Mouse (Mus musculus) stomach, embryonic 14.5 days (tissue): ENCODE measurements around the gene Cldn6. TPM values are rescaled to one million over a fixed set of nuclear protein-coding genes. Genes with fewer than 3 reads are reported as not detected.

Source experiments
- ATAC-seq: fragments of 200-750 bp; cut with Nextera tagmentation; 2 replicates; pipeline ENCODE4 v1.8.0; 2017; ENCODE audit warnings: low read depth, moderate TSS enrichment; ENCODE audit not compliant: insufficient number of reproducible peaks, insufficient read depth, low FRiP score
- H3K27ac ChIP-seq: fragments of 300-500 bp; sonication (generic); 2 replicates; pipeline ENCODE4 v1.5.1; 2014; ENCODE audit warnings: mild to moderate bottlenecking, low read length, moderate library complexity, mixed read lengths
- H3K27me3 ChIP-seq: fragments of 300-500 bp; sonication (generic); 2 replicates; pipeline ENCODE4 v1.6.1; 2014; ENCODE audit warnings: low read length, control low read depth, mixed read lengths; ENCODE audit not compliant: control insufficient read depth, insufficient read depth
- H3K36me3 ChIP-seq: fragments of 300-500 bp; sonication (generic); 2 replicates; pipeline ENCODE4 v1.6.1; 2014; ENCODE audit warnings: mild to moderate bottlenecking, control low read depth, low read length, moderate library complexity, mixed read lengths; ENCODE audit not compliant: control insufficient read depth, insufficient read depth
- H3K4me1 ChIP-seq: fragments of 300-500 bp; sonication (generic); 2 replicates; pipeline ENCODE4 v1.6.1; 2014; ENCODE audit warnings: low read length, control low read depth, mixed read lengths; ENCODE audit not compliant: control insufficient read depth, insufficient read depth
- H3K4me2 ChIP-seq: fragments of 300-500 bp; sonication (generic); replicated peaks from 2 replicates; pipeline ENCODE4 v1.6.1; 2014; ENCODE audit warnings: low read depth, low read length, control low read depth
- H3K4me3 ChIP-seq: fragments of 300-500 bp; sonication (generic); 2 replicates; pipeline ENCODE4 v1.5.1; 2014; ENCODE audit warnings: low read depth, low read length, control low read depth
- H3K9ac ChIP-seq: fragments of 300-500 bp; sonication (generic); replicated peaks from 2 replicates; pipeline ENCODE4 v1.6.1; 2014; ENCODE audit warnings: low read depth, mild to moderate bottlenecking, control low read depth, low read length, moderate library complexity, mixed read lengths
- H3K9me3 ChIP-seq: fragments of 300-500 bp; sonication (generic); 2 replicates; pipeline ENCODE4 v1.6.1; 2016; ENCODE audit warnings: low read depth, low read length, control low read depth; ENCODE audit not compliant: control insufficient read depth
- WGBS: fragments of 180-500 bp; shearing (Covaris S2); extraction: QIAGEN DNeasy Blood & Tissue Kit; methylation state at CpG from one replicate; pipeline ENCODE4 v1.1.7; 2014; 5-methylcytosine and 5-hydroxymethylcytosine counted together
- polyA plus RNA-seq: library from polyadenylated mRNA; unstranded; fragments of >200 nt; fragmentation: Nextera tagmentation; extraction: Ambion mirVana; gene quantifications from 2 replicates; pipeline ENCODE4 v1.2.1, GENCODE M21; 2014

Cldn6 gene
- polyA plus RNA-seq, 1 experiment from 2014 or later = 149 TPM

DNA sequence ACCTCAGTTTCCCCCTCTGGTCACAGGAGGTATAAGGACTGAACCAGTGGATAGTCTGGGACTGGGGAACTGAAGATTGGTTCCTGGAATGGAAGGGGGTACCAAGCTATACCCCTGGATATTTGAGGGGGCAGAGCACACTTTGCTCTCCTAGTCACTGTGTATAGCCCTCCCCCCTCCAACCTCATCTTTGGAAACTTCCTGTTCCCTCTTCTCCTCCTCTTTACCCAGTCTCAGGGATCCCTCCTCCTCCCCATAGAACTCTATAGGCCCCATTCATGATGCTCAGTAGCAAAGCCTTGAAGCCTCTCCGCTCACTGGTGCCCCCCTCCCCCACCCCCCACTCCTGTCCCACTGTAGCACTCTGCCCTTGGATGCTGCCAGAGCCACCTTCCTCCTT, 40.4 kb downstream of the Cldn6 start:
- Histone ChIP-seq H3K27me3 (no peaks in the 10 kb centered on the region), H3K9me3 (no peaks in the 10 kb centered on the region), H3K9ac (no peak overlapping the region), H3K4me1 (no peaks in the 10 kb centered on the region), H3K4me3 (no peak overlapping the region), H3K36me3 (no peaks in the 10 kb centered on the region), H3K4me2 (no peak overlapping the region), H3K27ac (no peak overlapping the region)
- no peak for ATAC-seq
- 20% methylated on average over 1 of the region's 1 CpGs for WGBS

DNA sequence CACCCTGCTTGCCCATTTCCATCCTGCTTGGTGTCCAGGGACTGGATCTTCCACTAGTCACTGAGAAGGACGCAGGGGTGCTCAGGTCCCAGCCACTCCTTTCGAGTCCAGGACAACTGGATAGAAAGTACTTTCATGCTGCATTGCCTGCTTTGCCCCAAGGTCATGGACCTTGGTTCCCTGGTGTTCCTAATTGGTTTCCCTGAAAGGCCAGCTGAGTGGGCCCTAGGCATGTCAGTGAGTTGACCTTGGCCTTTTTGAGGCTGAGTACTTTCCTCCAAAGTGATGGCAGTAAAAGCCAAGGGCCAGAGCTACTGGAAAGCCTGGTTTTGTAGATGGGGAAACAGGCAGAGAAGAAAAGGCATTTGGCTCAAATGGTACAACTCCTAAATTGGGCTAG, 42.8 kb downstream of the Cldn6 start:
- no peak overlapping the region for H3K9ac ChIP-seq
- no peak overlapping the region for H3K27ac ChIP-seq
- no peaks in the 10 kb centered on the region for H3K4me1 ChIP-seq
- no peaks in the 10 kb centered on the region for H3K9me3 ChIP-seq
- WGBS = 92% methylated on average over 2 of the region's 2 CpGs
- H3K4me3 ChIP-seq = no peak overlapping the region
- H3K4me2 ChIP-seq = no peak overlapping the region
- ATAC-seq = no peak
- H3K36me3 ChIP-seq = no peaks in the 10 kb centered on the region
- no peaks in the 10 kb centered on the region for H3K27me3 ChIP-seq

DNA sequence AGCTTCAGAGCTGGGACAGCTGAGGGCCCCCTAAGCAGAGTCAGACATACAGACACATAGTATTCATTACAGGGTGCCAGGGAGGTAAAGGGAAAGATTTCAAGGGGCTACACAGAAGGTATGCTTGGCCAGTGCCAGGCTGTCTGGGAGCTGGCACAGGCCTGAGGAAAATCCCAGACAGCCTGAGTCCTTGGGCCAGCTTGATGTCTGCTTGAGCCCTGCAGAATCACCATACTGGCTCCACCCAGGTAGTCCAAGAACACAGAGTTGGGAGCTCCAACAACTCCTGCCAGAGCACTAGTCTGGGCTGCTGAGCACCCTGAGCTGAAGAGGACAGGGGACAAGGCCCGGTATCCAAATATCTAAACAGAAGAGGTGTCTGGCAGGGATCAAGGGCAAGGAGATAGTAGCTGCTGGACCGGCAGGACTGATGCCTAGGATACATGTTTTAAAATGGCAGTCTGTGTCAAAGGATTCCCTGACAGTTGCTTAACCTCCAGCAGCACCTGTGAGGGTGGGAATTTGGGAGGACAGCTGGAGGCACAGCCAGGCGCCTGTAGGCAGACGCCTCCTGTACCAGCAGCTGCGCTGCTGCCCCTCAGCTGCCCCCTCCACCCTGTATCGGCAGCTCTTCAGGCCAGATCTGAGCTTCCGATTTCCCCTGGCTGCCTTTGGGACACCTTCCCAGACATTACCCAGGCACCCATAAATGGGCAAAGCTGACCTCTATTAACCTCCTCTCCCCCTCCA, 43.5 kb downstream of the Cldn6 start, which contains the start of gene 1520401A03Rik:
TSS of gene 1520401A03Rik (minus strand) at position 408 of the 750 bp plus-strand sequence.
- Histone ChIP-seq H3K4me3 (no peak within 1 kb of the TSS), H3K36me3 (no peaks in the 10 kb centered on the region), H3K4me2 (no peak within 1 kb of the TSS), H3K9ac (no peak within 1 kb of the TSS), H3K9me3 (no peaks in the 10 kb centered on the region), H3K27ac (no peak within 1 kb of the TSS), H3K27me3 (no peaks in the 10 kb centered on the region), H3K4me1 (peaks cover 5% of the 10 kb centered on the region; the same call in 1 of the 2 replicates)
- WGBS = 68% methylated on average over 7 of the region's 7 CpGs
- no peak for ATAC-seq

DNA sequence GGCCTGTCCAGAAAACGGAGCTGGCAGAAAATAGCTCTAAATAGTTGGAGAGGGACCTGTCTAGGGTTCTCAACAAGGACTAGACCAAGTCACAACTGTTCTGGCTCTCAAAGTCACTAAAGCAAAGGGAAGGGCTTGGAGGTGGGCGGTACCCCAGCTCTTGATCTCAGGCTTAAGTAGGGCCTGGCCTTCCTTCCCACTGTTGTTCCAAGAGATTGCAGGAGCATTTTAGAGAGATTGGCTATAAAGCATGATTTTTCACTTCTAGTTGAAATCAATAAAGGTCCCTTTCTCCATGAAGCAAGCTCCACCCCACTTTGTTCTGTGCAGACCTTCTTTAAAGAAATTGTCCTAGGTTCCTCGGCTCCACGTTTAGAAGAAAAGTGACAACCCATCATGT, 46.4 kb downstream of the Cldn6 start:
- no peaks in the 10 kb centered on the region for H3K27me3 ChIP-seq
- H3K27ac ChIP-seq = peak overlapping the region; percentile 21; the same call in 1 of the 2 replicates
- no peaks in the 10 kb centered on the region for H3K36me3 ChIP-seq
- H3K4me2 ChIP-seq = peak overlapping the region; percentile 41
- H3K9ac ChIP-seq = peak overlapping the region; percentile 25; the same call in 1 of the 2 replicates
- peak overlapping the region; percentile 85; the same call in 1 of the 2 replicates for H3K4me3 ChIP-seq
- peaks cover 7% of the 10 kb centered on the region; the same call in 1 of the 2 replicates for H3K4me1 ChIP-seq
- 51% methylated on average over 4 of the region's 4 CpGs for WGBS
- no peaks in the 10 kb centered on the region for H3K9me3 ChIP-seq
- no peak for ATAC-seq

DNA sequence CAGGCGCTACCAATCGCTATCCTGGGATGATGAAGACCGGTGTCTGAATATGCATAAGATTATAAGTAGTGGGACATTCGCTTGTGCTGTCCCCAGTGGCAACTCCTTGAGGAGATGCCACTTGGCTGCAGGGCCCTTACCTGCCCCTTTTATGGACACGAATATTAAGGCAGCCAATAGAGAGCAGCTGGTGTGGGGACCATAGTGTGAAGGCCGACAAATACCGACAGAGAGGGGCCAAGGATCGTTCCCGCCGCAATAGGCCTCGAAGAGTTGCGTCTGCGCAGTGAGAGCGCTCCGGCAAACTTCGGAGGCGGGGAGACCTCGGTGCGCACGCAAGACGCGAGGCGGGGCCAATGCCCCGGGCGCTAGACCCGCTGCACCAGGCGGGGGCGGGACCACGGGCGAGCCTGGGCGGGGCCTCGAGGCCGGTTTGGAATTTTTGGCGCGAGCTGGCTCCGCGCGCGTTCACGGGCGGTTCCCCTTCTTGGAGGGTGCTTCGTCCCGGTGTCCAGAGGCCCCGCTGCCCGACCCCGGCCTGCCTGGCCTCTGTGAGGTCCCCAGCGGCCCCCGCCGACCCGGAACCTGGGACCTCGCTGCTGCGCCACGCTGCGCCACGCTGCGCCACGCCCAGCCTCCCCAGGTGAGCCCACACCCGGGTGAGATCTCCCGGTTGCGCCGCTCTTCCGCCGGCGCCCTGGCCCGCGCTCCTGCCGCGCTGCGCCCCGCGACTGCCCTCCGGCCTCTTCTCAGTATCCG, 47.1 kb downstream of the Cldn6 start, which contains the start of gene Pkmyt1:
TSS of gene Pkmyt1 (plus strand) at position 338 of the 759 bp plus-strand sequence.
- H3K9ac ChIP-seq = peak within 1 kb of the TSS; percentile 68
- H3K4me2 ChIP-seq = peak within 1 kb of the TSS; percentile 41
- WGBS = 1% methylated on average over 64 of the region's 73 CpGs
- peak; percentile 90 for ATAC-seq
- no peaks in the 10 kb centered on the region for H3K27me3 ChIP-seq
- no peaks in the 10 kb centered on the region for H3K9me3 ChIP-seq
- H3K27ac ChIP-seq = peak within 1 kb of the TSS; percentile 89
- peak within 1 kb of the TSS; percentile 85 for H3K4me3 ChIP-seq
- H3K36me3 ChIP-seq = no peaks in the 10 kb centered on the region
- peaks cover 7% of the 10 kb centered on the region; the same call in 1 of the 2 replicates for H3K4me1 ChIP-seq

DNA sequence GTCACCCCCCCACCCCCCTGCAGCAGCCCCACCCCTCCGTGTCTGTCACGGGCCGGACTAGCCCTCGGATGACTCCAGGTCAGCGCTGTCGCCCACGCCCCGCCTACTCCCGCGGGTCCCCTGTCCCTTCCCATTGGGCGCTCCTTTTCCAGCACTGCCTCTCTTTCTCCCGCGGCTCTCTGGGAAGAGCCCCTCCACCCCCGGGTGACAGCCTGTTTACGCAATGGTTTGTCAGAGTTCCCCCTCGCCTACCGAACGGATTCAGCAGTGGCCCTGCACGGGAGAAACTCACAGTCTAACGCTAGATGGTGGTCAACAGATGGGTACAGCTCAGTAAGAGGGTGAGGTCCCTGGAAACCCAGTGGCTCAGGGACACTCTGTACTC, 47.7 kb downstream of the Cldn6 start:
- Histone ChIP-seq H3K4me1 (peaks cover 7% of the 10 kb centered on the region; the same call in 1 of the 2 replicates), H3K36me3 (no peaks in the 10 kb centered on the region), H3K27ac (peak overlapping the region; percentile 89; the same call in 1 of the 2 replicates), H3K9me3 (no peaks in the 10 kb centered on the region), H3K4me3 (peak overlapping the region; percentile 85), H3K4me2 (peak overlapping the region; percentile 41), H3K27me3 (no peaks in the 10 kb centered on the region), H3K9ac (peak overlapping the region; percentile 68; the same call in 1 of the 2 replicates)
- under 1% methylated on average over 20 of the region's 20 CpGs for WGBS
- peak; percentile 91 for ATAC-seq

DNA sequence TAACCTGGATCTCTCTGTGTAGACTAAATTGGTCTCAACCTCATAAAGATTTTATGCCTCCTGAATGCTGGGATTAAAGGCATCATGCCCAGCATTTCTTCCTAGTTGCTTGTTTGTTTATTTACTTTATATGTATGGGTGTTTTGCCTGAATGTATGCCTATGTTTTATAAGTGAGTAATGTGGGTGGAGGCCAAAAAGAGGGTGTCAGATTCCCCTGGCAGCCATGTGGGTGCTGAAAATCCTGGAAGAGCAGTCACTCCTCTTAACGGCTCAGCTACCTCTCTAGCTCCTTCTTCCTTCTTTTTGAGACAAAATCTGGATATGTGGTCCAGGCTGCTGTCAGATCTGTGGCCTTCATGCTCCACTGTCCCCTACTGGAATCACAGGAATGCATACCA, 51.4 kb downstream of the Cldn6 start:
- 70% methylated on average over 1 of the region's 1 CpGs for WGBS
- H3K27me3 ChIP-seq = no peaks in the 10 kb centered on the region

More for the DNA sequence above, 51.4 kb downstream of the Cldn6 start:
- Histone ChIP-seq H3K9ac (no peak overlapping the region), H3K4me2 (no peak overlapping the region), H3K4me3 (no peak overlapping the region), H3K4me1 (peaks cover 7% of the 10 kb centered on the region; the same call in 1 of the 2 replicates), H3K36me3 (peaks cover 4% of the 10 kb centered on the region; the same call in 1 of the 2 replicates), H3K9me3 (no peaks in the 10 kb centered on the region), H3K27ac (no peak overlapping the region)
- no peak for ATAC-seq
